Mouse (Mus musculus) limb, embryonic 11.5 days (tissue): ENCODE results near the gene Pdia2. TPM values are rescaled to one million over a fixed set of nuclear protein-coding genes. Genes with fewer than 3 reads are reported as not detected.

Experiments
- ATAC-seq: fragments of 200-750 bp; cut with Nextera tagmentation; 2 replicates; pipeline ENCODE4 v1.8.0; 2017; ENCODE audit warnings: low read depth; ENCODE audit not compliant: insufficient number of reproducible peaks, low FRiP score, low TSS enrichment
- DNase-seq: peaks from one replicate; pipeline ENCODE4 v3.0.0-alpha.2; 2015; ENCODE audit warnings: low spot score
- H3K27ac ChIP-seq: fragments of 300-500 bp; sonication (generic); replicated peaks from 2 replicates; pipeline ENCODE4 v1.5.1; 2014; ENCODE audit warnings: low read depth, mild to moderate bottlenecking, low read length
- H3K27me3 ChIP-seq: fragments of 300-500 bp; sonication (generic); 2 replicates; pipeline ENCODE4 v1.6.1; 2014; ENCODE audit warnings: mild to moderate bottlenecking, low read length, mixed read lengths; ENCODE audit not compliant: control insufficient read depth, insufficient read depth
- H3K36me3 ChIP-seq: fragments of 300-500 bp; sonication (generic); 2 replicates; pipeline ENCODE4 v1.6.1; 2014; ENCODE audit warnings: mild to moderate bottlenecking, low read length, moderate library complexity, mixed read lengths; ENCODE audit not compliant: control insufficient read depth, insufficient read depth
- H3K4me1 ChIP-seq: fragments of 300-500 bp; sonication (generic); 2 replicates; pipeline ENCODE4 v1.6.1; 2014; ENCODE audit warnings: low read length, mixed read lengths; ENCODE audit not compliant: control insufficient read depth, insufficient read depth
- H3K4me2 ChIP-seq: fragments of 300-500 bp; sonication (generic); 2 replicates; pipeline ENCODE4 v1.6.1; 2014; ENCODE audit warnings: low read depth, mild to moderate bottlenecking, moderate library complexity; ENCODE audit not compliant: severe bottlenecking
- H3K4me3 ChIP-seq: fragments of 300-500 bp; sonication (generic); 2 replicates; pipeline ENCODE4 v1.5.1; 2014; ENCODE audit warnings: low read depth, low read length
- H3K9ac ChIP-seq: fragments of 300-500 bp; sonication (generic); 2 replicates; pipeline ENCODE4 v1.6.1; 2014; ENCODE audit warnings: mild to moderate bottlenecking, low read length
- H3K9me3 ChIP-seq: fragments of 300-500 bp; sonication (generic); 2 replicates; pipeline ENCODE4 v1.6.1; 2016; ENCODE audit warnings: low read length; ENCODE audit not compliant: control insufficient read depth
- WGBS: fragments of 180-500 bp; shearing (Covaris S2); extraction: QIAGEN DNeasy Blood & Tissue Kit; methylation state at CpG from one replicate; pipeline ENCODE4 v1.1.7; 2014; 5-methylcytosine and 5-hydroxymethylcytosine counted together
- polyA plus RNA-seq: library from polyadenylated mRNA; unstranded; fragments of >200 nt; fragmentation: Nextera tagmentation; extraction: Ambion mirVana; gene quantifications from 2 replicates; pipeline ENCODE4 v1.2.1, GENCODE M21; 2014

The Pdia2 gene
- 0.27 and 1.1 TPM in 2 replicates for polyA plus RNA-seq

- ATAC-seq, result no peak
- Histone ChIP-seq H3K36me3 (peaks cover 6% of the 10 kb centered on the region; the same call in 1 of the 2 replicates), H3K9me3 (no peaks in the 10 kb centered on the region), H3K9ac (no peak within 1 kb of the TSS), H3K27me3 (peaks cover 43% of the 10 kb centered on the region), H3K4me1 (peaks cover 7% of the 10 kb centered on the region; the same call in 1 of the 2 replicates), H3K27ac (no peak within 1 kb of the TSS), H3K4me2 (no peak within 1 kb of the TSS), H3K4me3 (no peak within 1 kb of the TSS)
- no peak for DNase-seq
- 77% methylated on average over 4 of the region's 4 CpGs for WGBS
Measured at GRCm38 (mm10) chr17:26198892-26199291, at the start of gene Pdia2. Pdia2 (minus strand) TSS chr17:26199087.

GRCm38 (mm10) chr17:26244101-26244841 is 45.4 kb upstream of the Pdia2 start, which contains the start of gene Fam234a:
Fam234a (minus strand) TSS chr17:26244242.
- Histone ChIP-seq H3K4me3 (peak within 1 kb of the TSS; percentile 72), H3K27me3 (no peaks in the 10 kb centered on the region), H3K9ac (peak within 1 kb of the TSS; percentile 56), H3K4me1 (0 out of 2 replicates have a peak, but pooled peaks cover 2% of the 10 kb centered on the region), H3K27ac (0 out of 2 replicates have a peak within 1 kb of the TSS, but pooled peaks have one; percentile 18), H3K36me3 (no peaks in the 10 kb centered on the region), H3K9me3 (no peaks in the 10 kb centered on the region), H3K4me2 (peak within 1 kb of the TSS; percentile 72)
- ATAC-seq, result peak; percentile 97
- DNase-seq, result peak; percentile 96
- WGBS, result 8% methylated on average over 33 of the region's 33 CpGs

GRCm38 (mm10) chr17:26243471-26244100 is 44.7 kb upstream of the Pdia2 start:
- H3K4me2 ChIP-seq, result peak overlapping the region; percentile 72
- ATAC-seq (peak; percentile 87), DNase-seq (no peak)
- H3K9me3 ChIP-seq, result no peaks in the 10 kb centered on the region
- 0 out of 2 replicates have a peak, but pooled peaks cover 2% of the 10 kb centered on the region for H3K4me1 ChIP-seq
- H3K27me3 ChIP-seq, result no peaks in the 10 kb centered on the region
- no peak overlapping the region for H3K27ac ChIP-seq
- no peaks in the 10 kb centered on the region for H3K36me3 ChIP-seq
- peak overlapping the region; percentile 56 for H3K9ac ChIP-seq
- under 1% methylated on average over 32 of the region's 32 CpGs for WGBS
- peak overlapping the region; percentile 72 for H3K4me3 ChIP-seq

GRCm38 (mm10) chr17:26240990-26241389 is 42.1 kb upstream of the Pdia2 start:
- no peaks in the 10 kb centered on the region for H3K9me3 ChIP-seq
- ATAC-seq (no peak), DNase-seq (no peak)
- H3K4me2 ChIP-seq, result no peak overlapping the region
- H3K36me3 ChIP-seq, result no peaks in the 10 kb centered on the region
- H3K9ac ChIP-seq, result no peak overlapping the region
- WGBS, result 78% methylated on average over 6 of the region's 6 CpGs
- H3K4me3 ChIP-seq, result no peak overlapping the region
- no peak overlapping the region for H3K27ac ChIP-seq
- peaks cover 3% of the 10 kb centered on the region; the same call in 1 of the 2 replicates for H3K4me1 ChIP-seq
- H3K27me3 ChIP-seq, result no peaks in the 10 kb centered on the region

GRCm38 (mm10) chr17:26240120-26240790 is 41.4 kb upstream of the Pdia2 start:
- no peaks in the 10 kb centered on the region for H3K27me3 ChIP-seq
- H3K4me1 ChIP-seq, result peaks cover 9% of the 10 kb centered on the region; the same call in 1 of the 2 replicates
- DNase-seq, result no peak
- H3K9ac ChIP-seq, result no peak overlapping the region
- no peaks in the 10 kb centered on the region for H3K36me3 ChIP-seq
- H3K9me3 ChIP-seq, result no peaks in the 10 kb centered on the region
- 89% methylated on average over 6 of the region's 6 CpGs for WGBS
- no peak for ATAC-seq
- no peak overlapping the region for H3K4me2 ChIP-seq
- no peak overlapping the region for H3K27ac ChIP-seq
- no peak overlapping the region for H3K4me3 ChIP-seq

GRCm38 (mm10) chr17:26239551-26239950 is 40.7 kb upstream of the Pdia2 start:
- no peak overlapping the region for H3K27ac ChIP-seq

GRCm38 (mm10) chr17:26237667-26238066 is 38.8 kb upstream of the Pdia2 start:
- no peak overlapping the region for H3K9ac ChIP-seq
- no peak for ATAC-seq
- H3K27me3 ChIP-seq, result no peaks in the 10 kb centered on the region
- peaks cover 7% of the 10 kb centered on the region; the same call in 1 of the 2 replicates for H3K4me1 ChIP-seq
- H3K9me3 ChIP-seq, result no peaks in the 10 kb centered on the region
- H3K27ac ChIP-seq, result no peak overlapping the region
- 85% methylated on average over 10 of the region's 10 CpGs for WGBS
- DNase-seq, result no peak
- no peak overlapping the region for H3K4me3 ChIP-seq
- no peak overlapping the region for H3K4me2 ChIP-seq
- H3K36me3 ChIP-seq, result no peaks in the 10 kb centered on the region

More at GRCm38 (mm10) chr17:26239551-26239950, 40.7 kb upstream of the Pdia2 start:
- Histone ChIP-seq H3K9ac (no peak overlapping the region), H3K9me3 (no peaks in the 10 kb centered on the region), H3K36me3 (no peaks in the 10 kb centered on the region), H3K27me3 (no peaks in the 10 kb centered on the region), H3K4me2 (no peak overlapping the region), H3K4me1 (peaks cover 9% of the 10 kb centered on the region; the same call in 1 of the 2 replicates), H3K4me3 (no peak overlapping the region)
- WGBS, result 65% methylated on average over 2 of the region's 2 CpGs
- no peak for DNase-seq
- no peak for ATAC-seq
